8 mouse cellular contexts compared by ENCODE assay signal in the genomic region with DNA sequence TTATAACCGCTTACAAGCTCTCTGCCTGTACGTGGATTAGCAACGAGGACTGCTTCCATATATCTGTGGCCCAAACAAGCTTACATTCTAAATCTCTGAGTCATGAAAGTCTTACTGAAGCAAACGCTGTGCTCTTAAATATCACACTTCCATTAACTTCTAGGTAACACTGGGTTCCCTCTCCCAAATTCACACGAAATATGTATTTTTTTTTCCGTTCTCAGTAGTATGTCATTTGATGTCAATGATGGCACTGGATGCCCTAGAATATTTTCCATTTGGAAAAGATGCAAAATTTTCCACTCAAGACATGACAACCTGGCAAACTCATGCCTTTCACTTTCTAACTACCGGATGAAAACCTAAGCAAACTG. TPM values are rescaled to one million over a fixed set of nuclear protein-coding genes. Genes with fewer than 3 reads are reported as not detected.
A peak's percentile ranks its signal among the peaks of the same experiment; 100 is the strongest.
DNase-seq lines count a peak whose midpoint lies in the region; ATAC-seq and TF ChIP-seq lines count a peak whose summit lies in the region.

No protein-coding gene starts in this region.

- no peak for DNase-seq in neural tube, embryonic 11.5 days (ENCODE audit: low spot score)
- no peak for DNase-seq in neural tube, embryonic 10.5 days (ENCODE audit: extremely low spot score, low spot score)
- DNase-seq in embryonic facial prominence, embryonic 11.5 days (ENCODE audit: low spot score) = no peak
- DNase-seq in cerebellum, adult 11-12 months = no peak
- DNase-seq in urinary bladder, postnatal 36 days (ENCODE audit: low spot score in 2 of 2) = no peak
- no peak for DNase-seq in urinary bladder, postnatal 25 days (ENCODE audit: low spot score)

- TF ChIP-seq CTCF in intestine, postnatal 0 days (IDR thresholded peaks at IDR 0.05; ENCODE audit: low read depth) = no peak
- no peak for TF ChIP-seq CTCF in small intestine, adult 2 months (IDR thresholded peaks at IDR 0.05; ENCODE audit: extremely low read depth, insufficient read length, insufficient replicate concordance, low read depth, low read length)

- no peak overlapping the region for H3K27ac ChIP-seq in neural tube, embryonic 11.5 days (ENCODE audit: low read depth, low read length)
- no peak overlapping the region for H3K27ac ChIP-seq in embryonic facial prominence, embryonic 11.5 days (replicated peaks; ENCODE audit: low read depth, low read length)
- H3K27ac ChIP-seq in intestine, postnatal 0 days (ENCODE audit: low read depth, low read length) = no peak overlapping the region
- peak overlapping the region; percentile 65; the same call in 1 of the 2 replicates for H3K27ac ChIP-seq in small intestine, adult 2 months (ENCODE audit: insufficient read depth, low read depth, low read length)

- no peaks in the 10 kb centered on the region for H3K9me3 ChIP-seq in neural tube, embryonic 11.5 days (ENCODE audit: control insufficient read depth, low read length)
- H3K9me3 ChIP-seq in embryonic facial prominence, embryonic 11.5 days (replicated peaks; ENCODE audit: control insufficient read depth, low read length) = no peaks in the 10 kb centered on the region
- no peaks in the 10 kb centered on the region for H3K9me3 ChIP-seq in intestine, postnatal 0 days (ENCODE audit: control insufficient read depth)

- no peaks in the 10 kb centered on the region for H3K27me3 ChIP-seq in neural tube, embryonic 11.5 days (ENCODE audit: control insufficient read depth, insufficient read depth, low read length)
- H3K27me3 ChIP-seq in embryonic facial prominence, embryonic 11.5 days (ENCODE audit: control insufficient read depth, insufficient read depth, low read length) = no peaks in the 10 kb centered on the region
- no peaks in the 10 kb centered on the region for H3K27me3 ChIP-seq in intestine, postnatal 0 days (replicated peaks; ENCODE audit: control insufficient read depth, insufficient read depth, low read length)
- no peaks in the 10 kb centered on the region for H3K27me3 ChIP-seq in small intestine, adult 2 months (ENCODE audit: control insufficient read depth, insufficient read depth, low read length)

- peak overlapping the region; percentile 74 for H3K4me2 ChIP-seq in neural tube, embryonic 11.5 days (ENCODE audit: low read depth)
- peak overlapping the region; percentile 63 for H3K4me2 ChIP-seq in embryonic facial prominence, embryonic 11.5 days (ENCODE audit: low read depth, low read length)
- peak overlapping the region; percentile 79 for H3K4me2 ChIP-seq in intestine, postnatal 0 days (replicated peaks; ENCODE audit: low read depth)

- peak overlapping the region; percentile 92 for H3K4me3 ChIP-seq in neural tube, embryonic 11.5 days (ENCODE audit: low read depth, low read length)
- peak overlapping the region; percentile 98 for H3K4me3 ChIP-seq in embryonic facial prominence, embryonic 11.5 days (ENCODE audit: low read depth, low read length)
- peak overlapping the region; percentile 94 for H3K4me3 ChIP-seq in intestine, postnatal 0 days (ENCODE audit: low read depth, low read length)
- peak overlapping the region; percentile 97 for H3K4me3 ChIP-seq in small intestine, adult 2 months (ENCODE audit: low read depth, low read length)

- 51% methylated on average over 7 of the region's 7 CpGs for WGBS in neural tube, embryonic 11.5 days
- WGBS in embryonic facial prominence, embryonic 11.5 days = 46% methylated on average over 7 of the region's 7 CpGs
- 14% methylated on average over 7 of the region's 7 CpGs for WGBS in intestine, postnatal 0 days
- WGBS in small intestine, adult 2 months = 8% methylated on average over 7 of the region's 7 CpGs

- no peak for ATAC-seq in neural tube, embryonic 11.5 days (ENCODE audit: insufficient read depth, low FRiP score, low TSS enrichment)
- ATAC-seq in embryonic facial prominence, embryonic 11.5 days (replicated peaks; ENCODE audit: insufficient number of reproducible peaks, low FRiP score, low TSS enrichment, low read depth) = no peak
- no peak for ATAC-seq in intestine, postnatal 0 days

- TF ChIP-seq POLR2A in small intestine, adult 2 months (IDR thresholded peaks at IDR 0.05; ENCODE audit: low read depth, low read length) = no peak

- peak overlapping the region; percentile 91 for H3K9ac ChIP-seq in neural tube, embryonic 11.5 days (ENCODE audit: low read length)
- peak overlapping the region; percentile 92 for H3K9ac ChIP-seq in embryonic facial prominence, embryonic 11.5 days (replicated peaks; ENCODE audit: low read length)
- peak overlapping the region; percentile 94 for H3K9ac ChIP-seq in intestine, postnatal 0 days (ENCODE audit: low read depth, low read length)

- H3K4me1 ChIP-seq in neural tube, embryonic 11.5 days (ENCODE audit: control insufficient read depth, insufficient read depth, low read length) = 0 out of 2 replicates have a peak, but pooled peaks cover 3% of the 10 kb centered on the region
- H3K4me1 ChIP-seq in embryonic facial prominence, embryonic 11.5 days (ENCODE audit: control insufficient read depth, insufficient read depth, low read length) = no peaks in the 10 kb centered on the region
- H3K4me1 ChIP-seq in intestine, postnatal 0 days (replicated peaks; ENCODE audit: control insufficient read depth, insufficient read depth, low read length) = no peaks in the 10 kb centered on the region
- 0 out of 2 replicates have a peak, but pooled peaks cover 2% of the 10 kb centered on the region for H3K4me1 ChIP-seq in small intestine, adult 2 months (ENCODE audit: control insufficient read depth, insufficient read depth, insufficient read length, low read length)

- H3K36me3 ChIP-seq in neural tube, embryonic 11.5 days (ENCODE audit: control insufficient read depth, insufficient read depth, low read length) = no peaks in the 10 kb centered on the region; the same call in 1 of the 2 replicates
- no peaks in the 10 kb centered on the region for H3K36me3 ChIP-seq in embryonic facial prominence, embryonic 11.5 days (replicated peaks; ENCODE audit: control insufficient read depth, insufficient read depth, low read depth, low read length)
- H3K36me3 ChIP-seq in intestine, postnatal 0 days (ENCODE audit: control insufficient read depth, insufficient read depth) = peaks cover 14% of the 10 kb centered on the region; the same call in 1 of the 2 replicates
- H3K36me3 ChIP-seq in small intestine, adult 2 months (ENCODE audit: control insufficient read depth, insufficient read depth, low read length) = peaks cover 9% of the 10 kb centered on the region

RNA-seq across cellular contexts. Expression of gene Uhmk1, which starts 0.8 kb away (rescaled TPM):
- polyA plus RNA-seq in neural tube, embryonic 11.5 days (2014; fragmentation: Nextera tagmentation; extraction: Ambion mirVana) = 17.3 and 19.7 TPM in 2 replicates
- 11.8 and 14.0 TPM in 2 replicates for polyA plus RNA-seq in embryonic facial prominence, embryonic 11.5 days (2014; fragmentation: Nextera tagmentation; extraction: Ambion mirVana)
- polyA plus RNA-seq in intestine, postnatal 0 days (2015; fragmentation: Nextera tagmentation; extraction: Ambion mirVana) = 5.4 and 5.8 TPM in 2 replicates
- 2.1 and 4.5 TPM in 2 replicates for polyA plus RNA-seq in small intestine, adult 2 months (2012; rRNA removed)

RNA-seq across cellular contexts. Expression of gene Sh2d1b2, which starts 18.2 kb away (rescaled TPM):
- not detected in 2 replicates for polyA plus RNA-seq in neural tube, embryonic 11.5 days (2014; fragmentation: Nextera tagmentation; extraction: Ambion mirVana)
- polyA plus RNA-seq in embryonic facial prominence, embryonic 11.5 days (2014; fragmentation: Nextera tagmentation; extraction: Ambion mirVana) = 0.11 TPM in 1 of 2 replicates, not detected in the other
- not detected in 2 replicates for polyA plus RNA-seq in intestine, postnatal 0 days (2015; fragmentation: Nextera tagmentation; extraction: Ambion mirVana)
- not detected in 2 replicates for polyA plus RNA-seq in small intestine, adult 2 months (2012; rRNA removed)

RNA-seq across cellular contexts. Expression of gene Uap1, which starts 39.6 kb away (rescaled TPM):
- polyA plus RNA-seq in neural tube, embryonic 11.5 days (2014; fragmentation: Nextera tagmentation; extraction: Ambion mirVana) = 66.2 and 71.9 TPM in 2 replicates
- 66.3 and 71.4 TPM in 2 replicates for polyA plus RNA-seq in embryonic facial prominence, embryonic 11.5 days (2014; fragmentation: Nextera tagmentation; extraction: Ambion mirVana)
- polyA plus RNA-seq in intestine, postnatal 0 days (2015; fragmentation: Nextera tagmentation; extraction: Ambion mirVana) = 22.3 TPM in 2 replicates
- polyA plus RNA-seq in small intestine, adult 2 months (2012; rRNA removed) = 4.8 and 15.1 TPM in 2 replicates
